Mouse (Mus musculus) MEL (cell line): ENCODE measurements around the gene Abcb1a. TPM values are rescaled to one million over a fixed set of nuclear protein-coding genes. Genes with fewer than 3 reads are reported as not detected.

ENCODE experiments used
- DNase-seq: peaks from one replicate; pipeline ENCODE4 v3.0.0; 2011; ENCODE audit warnings: low read depth, low spot score
- H3K27ac ChIP-seq: 2 replicates; pipeline ENCODE4 v1.5.1; 2012; ENCODE audit warnings: low read depth, mild to moderate bottlenecking, control low read depth, low read length, moderate library complexity; ENCODE audit not compliant: control insufficient read depth
- H3K27me3 ChIP-seq, 2 experiments: fragments of 150-350 bp in 1 of 2; sonication (generic) in 1 of 2; 2 replicates each; pipeline ENCODE4 v1.6.1; 2012; ENCODE audit warnings: low read length in 2 of 2, mild to moderate bottlenecking in 2 of 2, improper control_type of control experiment in 1 of 2, moderate library complexity in 1 of 2; ENCODE audit not compliant: insufficient read depth in 2 of 2, control insufficient read depth in 1 of 2
- H3K36me3 ChIP-seq, 2 experiments: 2 replicates each; pipeline ENCODE4 v1.6.1; 2012 to 2014; ENCODE audit warnings: low read length in 2 of 2, improper control_type of control experiment in 1 of 2, inconsistent platforms in 1 of 2, mild to moderate bottlenecking in 1 of 2; ENCODE audit not compliant: insufficient read depth in 2 of 2, control insufficient read depth in 1 of 2
- H3K4me1 ChIP-seq, 2 experiments: fragments of 150-350 bp in 1 of 2; sonication (generic) in 1 of 2; 2 replicates each; pipeline ENCODE4 v1.6.1; 2012; ENCODE audit warnings: low read length in 2 of 2, improper control_type of control experiment in 1 of 2, mild to moderate bottlenecking in 1 of 2; ENCODE audit not compliant: insufficient read depth in 2 of 2, control insufficient read depth in 1 of 2
- H3K4me3 ChIP-seq, 2 experiments: fragments of 150-350 bp in 1 of 2; sonication (generic) in 1 of 2; 2 replicates each; pipeline ENCODE4 v1.5.1; 2012; ENCODE audit warnings: low read depth in 2 of 2, low read length in 2 of 2, mild to moderate bottlenecking in 2 of 2, moderate library complexity in 2 of 2, control low read depth in 1 of 2, improper control_type of control experiment in 1 of 2; ENCODE audit not compliant: control insufficient read depth in 1 of 2, insufficient read depth in 1 of 2
- H3K79me2 ChIP-seq: 2 replicates; pipeline ENCODE4 v1.6.1; 2012; ENCODE audit warnings: mild to moderate bottlenecking, low read length, moderate library complexity; ENCODE audit not compliant: control insufficient read depth, poor library complexity, insufficient read depth
- H3K9ac ChIP-seq: 2 replicates; pipeline ENCODE4 v1.6.1; 2012; ENCODE audit warnings: low read depth, mild to moderate bottlenecking, control low read depth, low read length, moderate library complexity; ENCODE audit not compliant: control insufficient read depth, poor library complexity, severe bottlenecking
- H3K9me3 ChIP-seq: fragments of 150-350 bp; sonication (generic); replicated peaks from 2 replicates; pipeline ENCODE4 v1.6.1; 2012; ENCODE audit warnings: mild to moderate bottlenecking, low read length, improper control_type of control experiment, moderate library complexity; ENCODE audit not compliant: insufficient read depth
- BHLHE40 ChIP-seq: IDR thresholded peaks from 2 replicates; pipeline ENCODE4 v1.6.1; 2012; ENCODE audit warnings: low read depth, mild to moderate bottlenecking, inconsistent platforms, low read length, improper control_type of control experiment, borderline replicate concordance
- E2F4 ChIP-seq: IDR thresholded peaks from 2 replicates; pipeline ENCODE4 v1.6.1; 2011; ENCODE audit warnings: low read depth, low read length, improper control_type of control experiment, borderline replicate concordance
- ELF1 ChIP-seq: IDR thresholded peaks from 2 replicates; pipeline ENCODE4 v1.6.1; 2014; ENCODE audit warnings: low read depth, mild to moderate bottlenecking, inconsistent platforms, low read length, improper control_type of control experiment, moderate library complexity
- MYC ChIP-seq: IDR thresholded peaks from 2 replicates; pipeline ENCODE4 v1.6.1; 2011; ENCODE audit warnings: low read depth, mild to moderate bottlenecking, low read length, improper control_type of control experiment, moderate library complexity
- NELFE ChIP-seq: IDR thresholded peaks from 2 replicates; pipeline ENCODE4 v1.6.1; 2011; ENCODE audit warnings: low read depth, low read length, improper control_type of control experiment
- POLR2A ChIP-seq, 2 experiments: IDR thresholded peaks; 2 replicates each; pipeline ENCODE4 v1.6.1; 2011 to 2012; ENCODE audit warnings: low read length in 2 of 2, mild to moderate bottlenecking in 2 of 2, control low read depth in 1 of 2, improper control_type of control experiment in 1 of 2, low read depth in 1 of 2, moderate library complexity in 1 of 2; ENCODE audit not compliant: control insufficient read depth in 1 of 2, insufficient read depth in 1 of 2, poor library complexity in 1 of 2
- POLR2AphosphoS2 ChIP-seq: IDR thresholded peaks from 2 replicates; pipeline ENCODE4 v1.6.1; 2011; ENCODE audit warnings: low read length, improper control_type of control experiment
- POLR2AphosphoS5 ChIP-seq: IDR thresholded peaks from 2 replicates; pipeline ENCODE4 v1.6.1; 2012; ENCODE audit warnings: low read depth, borderline replicate concordance, mild to moderate bottlenecking, inconsistent platforms, low read length, moderate library complexity, mixed read lengths
- RAD21 ChIP-seq: IDR thresholded peaks from 2 replicates; pipeline ENCODE4 v1.6.1; 2011; ENCODE audit warnings: mild to moderate bottlenecking, low read depth, low read length, improper control_type of control experiment
- RCOR1 ChIP-seq: IDR thresholded peaks from 2 replicates; pipeline ENCODE4 v1.6.1; 2012; ENCODE audit warnings: low read depth, mild to moderate bottlenecking, inconsistent platforms, low read length, improper control_type of control experiment
- SMC3 ChIP-seq: IDR thresholded peaks from 2 replicates; pipeline ENCODE4 v1.6.1; 2011; ENCODE audit warnings: low read depth, low read length, improper control_type of control experiment
- UBTF ChIP-seq: IDR thresholded peaks from 2 replicates; pipeline ENCODE4 v1.6.1; 2012; ENCODE audit warnings: low read depth, mild to moderate bottlenecking, inconsistent platforms, low read length, improper control_type of control experiment, moderate library complexity, borderline replicate concordance; ENCODE audit not compliant: insufficient read depth
- USF1 ChIP-seq: IDR thresholded peaks from 2 replicates; pipeline ENCODE4 v1.6.1; 2014; ENCODE audit warnings: low read depth, mild to moderate bottlenecking, inconsistent platforms, low read length, improper control_type of control experiment, moderate library complexity
- ZKSCAN1 ChIP-seq: IDR thresholded peaks from 2 replicates; pipeline ENCODE4 v1.6.1; 2012; ENCODE audit warnings: low read depth, mild to moderate bottlenecking, inconsistent platforms, low read length, improper control_type of control experiment, moderate library complexity
- polyA plus RNA-seq, 2 experiments: library from polyadenylated mRNA; stranded (reverse) in 1 of 2; unstranded in 1 of 2; fragments of >175 nt in 1 of 2; fragments of >200 nt in 1 of 2; gene quantifications; 2 replicates each; pipeline versions ENCODE4 v1.2.1 to v1.2.4; 2012; ENCODE audit warnings: low replicate concordance in 2 of 2, low read depth in 1 of 2; ENCODE audit not compliant: insufficient read length in 2 of 2, insufficient read depth in 1 of 2, missing spikeins in 1 of 2
- total RNA-seq: library from RNA; depleted of rRNA; stranded (reverse); fragments of 300-350 nt; gene quantifications from 2 replicates; pipeline ENCODE4 v1.2.3, GENCODE M21; 2012

Abcb1a gene
- total and polyA plus RNA-seq, 3 experiments, result not detected

DNA sequence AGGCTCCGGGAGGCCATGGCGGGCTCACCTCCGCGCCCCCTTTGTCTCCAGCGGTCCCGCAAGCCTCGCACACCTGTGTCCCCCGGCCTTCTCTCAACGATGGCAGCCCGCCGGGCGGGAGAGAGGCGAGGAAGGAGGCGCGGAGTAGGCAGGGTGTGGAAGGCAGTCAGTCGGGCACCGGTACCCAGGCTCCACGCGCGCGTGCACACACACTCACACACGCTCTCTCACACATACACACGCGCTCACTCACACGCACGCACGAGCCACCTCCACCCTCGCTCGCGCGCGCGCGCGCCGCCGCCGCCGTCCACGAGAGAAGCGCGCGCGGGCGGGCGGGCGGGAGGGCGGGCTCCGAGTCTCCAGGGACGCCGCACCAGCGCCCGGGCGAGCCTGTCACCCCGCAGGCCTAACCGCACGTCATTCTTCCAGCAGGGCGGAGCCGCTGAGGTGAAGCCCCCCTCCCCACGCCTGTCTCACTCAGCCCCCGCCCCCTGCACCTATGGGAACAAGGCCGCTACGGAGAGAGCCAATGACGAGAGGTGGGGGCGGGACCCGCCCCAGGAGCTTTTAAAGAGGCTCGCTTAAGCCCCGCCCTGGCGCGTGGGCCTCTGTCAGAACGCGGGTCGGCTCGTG is 37.2 kb upstream of the Abcb1a start, which contains the start of gene Rundc3b:
Gene Rundc3b (minus strand): TSS at position 357 of the 636 bp plus-strand sequence.
- no peak for DNase-seq

DNA sequence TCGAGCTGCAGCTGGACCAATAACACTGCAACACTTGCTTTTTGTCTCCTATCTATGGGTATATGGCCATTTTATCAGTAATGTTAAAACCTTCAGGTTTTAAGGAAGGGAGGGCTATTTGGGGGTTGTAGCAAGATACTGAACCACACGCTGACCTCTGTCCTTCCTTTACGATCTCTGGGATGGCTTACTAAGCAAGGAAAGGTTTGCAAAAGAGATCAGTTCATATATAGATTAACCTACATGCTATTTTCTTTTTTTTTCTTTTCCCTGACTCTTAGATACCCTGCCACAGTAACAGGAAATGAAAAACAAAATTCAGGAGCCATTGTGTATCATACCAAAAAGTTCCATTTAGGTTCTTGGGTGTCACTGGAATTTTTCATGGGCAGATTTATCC is 27.0 kb upstream of the Abcb1a start:
- TF ChIP-seq NELFE, result no peak
- no peak for TF ChIP-seq POLR2A (IDR thresholded peaks at IDR 0.05; ENCODE audit: control insufficient read depth in 1 of 2, insufficient read depth in 1 of 2, low read depth in 1 of 2, low read length in 2 of 2, poor library complexity in 1 of 2)
- TF ChIP-seq ZKSCAN1, result no peak
- Histone ChIP-seq H3K27ac (no peak overlapping the region), H3K4me1 (no peaks in the 10 kb centered on the region), H3K36me3 (no peaks in the 10 kb centered on the region), H3K9ac (no peak overlapping the region), H3K9me3 (no peaks in the 10 kb centered on the region), H3K27me3 (no peaks in the 10 kb centered on the region), H3K79me2 (no peaks in the 10 kb centered on the region), H3K4me3 (no peak overlapping the region)
- DNase-seq, result no peak

More for the DNA sequence above, 37.2 kb upstream of the Abcb1a start, which contains the start of gene Rundc3b:
- Histone ChIP-seq H3K79me2 (no peaks in the 10 kb centered on the region), H3K27ac (no peak within 1 kb of the TSS), H3K9ac (no peak within 1 kb of the TSS), H3K9me3 (no peaks in the 10 kb centered on the region), H3K4me3 (no peak within 1 kb of the TSS), H3K27me3 (no peaks in the 10 kb centered on the region), H3K4me1 (no peaks in the 10 kb centered on the region), H3K36me3 (no peaks in the 10 kb centered on the region)
- TF ChIP-seq POLR2AphosphoS5, result no peak
- TF ChIP-seq POLR2A (IDR thresholded peaks at IDR 0.05; ENCODE audit: control insufficient read depth in 1 of 2, insufficient read depth in 1 of 2, low read depth in 1 of 2, low read length in 2 of 2, poor library complexity in 1 of 2), result no peak
- TF ChIP-seq BHLHE40, result no peak
- no peak for TF ChIP-seq USF1
- no peak for TF ChIP-seq UBTF
- no peak for TF ChIP-seq E2F4
- TF ChIP-seq ELF1, result no peak
- no peak for TF ChIP-seq RAD21
- no peak for TF ChIP-seq SMC3
- no peak for TF ChIP-seq MYC
- no peak for TF ChIP-seq POLR2AphosphoS2

DNA sequence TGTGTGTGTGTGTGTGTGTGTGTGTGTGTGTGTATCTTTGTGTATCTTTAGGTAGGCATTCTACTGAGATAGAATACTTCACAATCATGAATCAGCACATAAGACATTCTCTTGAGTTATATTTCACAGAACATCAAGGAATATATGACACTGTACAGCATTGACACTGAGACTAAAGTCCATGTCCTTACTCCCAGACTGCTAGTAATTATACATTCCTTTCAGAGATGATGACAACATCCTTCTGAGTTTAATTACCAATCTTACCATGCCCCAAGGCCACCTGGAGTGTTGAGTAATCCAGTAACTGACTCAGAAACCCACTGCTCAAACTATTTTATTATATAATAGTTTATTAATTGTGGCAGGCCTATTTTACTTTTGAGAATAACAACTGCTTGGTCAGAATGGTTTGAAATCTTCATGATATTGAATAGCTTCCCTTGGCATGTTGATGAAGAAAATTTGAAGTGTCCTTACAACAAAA is 25.3 kb upstream of the Abcb1a start:
- H3K4me3 ChIP-seq, result no peak overlapping the region
- no peaks in the 10 kb centered on the region for H3K4me1 ChIP-seq
- H3K36me3 ChIP-seq, result no peaks in the 10 kb centered on the region
- no peaks in the 10 kb centered on the region for H3K79me2 ChIP-seq
- H3K27me3 ChIP-seq, result no peaks in the 10 kb centered on the region
- TF ChIP-seq ELF1, result no peak
- no peak for TF ChIP-seq POLR2AphosphoS5
- TF ChIP-seq ZKSCAN1, result no peak
- no peak for TF ChIP-seq RCOR1
- no peak for TF ChIP-seq USF1
- no peaks in the 10 kb centered on the region for H3K9me3 ChIP-seq
- H3K9ac ChIP-seq, result no peak overlapping the region
- no peak for DNase-seq
- no peak overlapping the region for H3K27ac ChIP-seq
